Mouse (Mus musculus): ENCODE results near the gene Slc25a23.

- TF ChIP-seq CTCF (IDR thresholded peaks at IDR 0.05; ENCODE audit: control insufficient read depth, insufficient read depth, insufficient read length) (no peak), USF1 (IDR thresholded peaks at IDR 0.05; ENCODE audit: low read depth) (no peak), CEBPB (IDR thresholded peaks at IDR 0.05; ENCODE audit: low read depth) (no peak)
Observed at GRCm38 (mm10) chr17:57029691-57030090, 30.0 kb downstream of the Slc25a23 start.
